Mouse (Mus musculus): Measurements from ENCODE around the gene 2410002F23Rik.
"Not testable (repeated sequence)": the region's sequence is repeated elsewhere in the genome, so short reads cannot be mapped to it uniquely, and the experiment has no call there.

The 2410002F23Rik gene

DNA sequence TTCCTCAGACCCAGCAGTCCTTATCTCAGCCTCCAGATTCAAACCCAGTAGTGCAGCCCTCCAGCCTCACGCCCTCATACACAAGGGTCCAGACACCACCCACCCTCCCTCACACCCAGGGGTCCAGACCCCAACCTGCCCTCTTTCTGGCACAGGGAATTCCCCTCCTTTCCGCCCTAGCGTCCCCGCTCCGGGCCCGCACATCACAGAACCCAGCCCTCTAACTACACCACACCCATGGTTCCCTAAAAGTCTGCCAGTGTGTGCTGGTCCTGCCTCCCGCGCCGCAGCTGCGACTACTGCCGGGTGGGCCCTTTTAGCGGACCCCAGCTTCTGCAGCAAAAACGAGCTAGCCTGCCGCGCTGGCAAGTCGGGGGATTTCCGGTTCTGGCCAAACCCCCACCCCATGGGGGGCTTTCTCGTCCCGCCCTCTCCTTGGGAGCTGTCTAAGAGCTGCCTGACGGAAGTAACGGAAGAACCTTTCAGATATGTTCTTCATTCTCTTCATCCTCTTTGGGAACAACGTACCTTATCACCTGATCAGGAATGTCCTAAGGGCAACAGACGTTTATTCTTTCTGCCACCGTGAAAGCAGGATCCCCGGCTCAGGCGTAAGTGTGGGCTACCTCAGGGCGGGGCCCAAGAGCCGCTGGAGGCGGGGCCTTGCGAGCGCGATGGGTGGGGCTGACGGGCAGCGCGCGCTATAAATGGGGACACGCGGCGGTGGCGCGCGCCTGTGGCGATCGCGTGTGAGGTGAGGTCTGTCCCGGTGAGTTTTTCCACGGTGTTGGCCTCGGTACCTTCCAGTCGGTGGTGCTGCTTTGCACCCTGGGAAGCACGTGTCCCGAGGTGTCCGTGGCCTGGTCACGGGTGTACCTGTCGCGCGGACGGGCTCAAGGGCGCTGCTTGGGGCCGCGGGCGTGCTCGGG, at the start of gene 2410002F23Rik, which contains the start of gene 1700028J19Rik:
TSS of gene 2410002F23Rik (plus strand) at position 668 of the 929 bp plus-strand sequence.
TSS of gene 1700028J19Rik (minus strand) at position 641 of the 929 bp plus-strand sequence.
- peak; percentile 66 to 88 for DNase-seq (ENCODE audit: low read depth in 1 of 2, low spot score in 2 of 2)

DNA sequence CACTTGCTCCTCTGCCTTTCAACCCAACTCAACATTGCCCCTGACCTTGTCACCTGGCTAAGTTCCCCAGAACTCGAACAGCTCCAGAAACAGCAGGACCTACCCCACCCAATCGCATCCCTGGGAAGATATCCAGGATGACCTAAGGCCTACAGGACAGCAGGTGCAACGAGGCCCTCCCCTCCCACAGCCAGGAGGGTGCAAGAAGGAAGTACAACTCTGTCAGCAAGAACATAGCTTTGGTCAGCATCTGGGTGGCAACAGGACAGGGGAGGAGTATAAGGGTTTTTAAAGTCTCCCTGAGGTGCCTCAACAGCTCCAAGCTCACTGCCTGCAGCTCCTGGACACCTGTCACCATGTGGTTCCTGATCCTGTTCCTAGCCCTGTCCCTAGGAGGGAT, 48.6 kb upstream of the 2410002F23Rik start, which contains the start of gene Klk1b3:
TSS of gene Klk1b3 (plus strand) at position 301 of the 400 bp plus-strand sequence.
- DNase-seq (ENCODE audit: low read depth in 1 of 2, low spot score in 2 of 2), result no peak

- DNase-seq (ENCODE audit: low read depth in 1 of 2, low spot score in 2 of 2), result not testable (repeated sequence)
Observed at GRCm38 (mm10) chr7:44207135-44207534, 39.4 kb upstream of the 2410002F23Rik start, which contains the start of gene Klk1b4. Klk1b4 (plus strand) TSS chr7:44207435.

GRCm38 (mm10) chr7:44208307-44208706, 38.2 kb upstream of the 2410002F23Rik start:
- DNase-seq (ENCODE audit: low read depth in 1 of 2, low spot score in 2 of 2), result no peak

GRCm38 (mm10) chr7:44215645-44216044, 30.9 kb upstream of the 2410002F23Rik start, which contains the start of gene Klk1b5:
Klk1b5 (plus strand) TSS chr7:44215945.
- no peak for DNase-seq (ENCODE audit: low read depth in 1 of 2, low spot score in 2 of 2)

GRCm38 (mm10) chr7:44221601-44222000, 24.9 kb upstream of the 2410002F23Rik start:
- not testable (repeated sequence) for DNase-seq (ENCODE audit: low read depth in 1 of 2, low spot score in 2 of 2)

DNA sequence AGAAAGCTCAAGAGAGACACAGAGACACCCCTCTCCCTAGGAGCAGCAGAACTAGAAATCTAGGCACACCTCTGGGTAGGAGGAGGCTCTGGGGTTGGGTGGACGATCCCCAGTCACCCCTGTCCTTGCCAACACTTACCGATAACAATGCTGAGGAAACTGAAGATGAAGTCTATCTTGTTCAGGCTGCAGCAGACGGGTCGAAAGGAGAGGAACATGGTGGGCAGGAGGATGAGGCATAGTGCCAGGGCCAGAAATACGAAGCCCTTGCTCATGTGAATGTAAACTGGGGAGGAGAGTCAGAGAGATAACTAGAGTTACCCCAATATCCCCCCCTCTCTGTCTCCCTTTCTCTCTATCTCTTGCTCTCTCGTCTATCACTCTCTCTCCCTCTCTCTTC, 24.2 kb upstream of the 2410002F23Rik start:
- DNase-seq (ENCODE audit: low read depth in 1 of 2, low spot score in 2 of 2), result not testable (repeated sequence)

DNA sequence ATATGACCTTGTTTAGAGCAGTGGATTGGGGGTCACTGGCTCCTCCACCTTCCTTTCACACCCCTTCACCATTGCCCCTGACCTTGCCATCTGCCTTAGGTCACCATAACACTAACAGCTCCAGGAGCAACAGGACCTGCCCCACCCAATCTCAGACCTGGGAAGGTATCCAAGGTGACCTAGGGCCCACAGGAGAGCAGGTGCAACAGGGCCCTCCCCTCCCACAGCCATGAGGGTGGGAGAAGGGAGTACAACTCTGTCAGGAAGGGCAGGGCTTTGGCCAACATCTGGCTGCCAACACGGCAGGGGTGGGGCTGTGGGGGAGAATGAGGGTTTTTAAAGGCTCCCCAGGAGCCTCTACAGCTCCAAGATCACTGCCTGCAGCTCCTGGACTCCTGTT, 21.4 kb upstream of the 2410002F23Rik start, which contains the start of gene Klk1:
TSS of gene Klk1 (plus strand) at position 285 of the 400 bp plus-strand sequence.
- no peak for DNase-seq (ENCODE audit: low read depth in 1 of 2, low spot score in 2 of 2)

DNA sequence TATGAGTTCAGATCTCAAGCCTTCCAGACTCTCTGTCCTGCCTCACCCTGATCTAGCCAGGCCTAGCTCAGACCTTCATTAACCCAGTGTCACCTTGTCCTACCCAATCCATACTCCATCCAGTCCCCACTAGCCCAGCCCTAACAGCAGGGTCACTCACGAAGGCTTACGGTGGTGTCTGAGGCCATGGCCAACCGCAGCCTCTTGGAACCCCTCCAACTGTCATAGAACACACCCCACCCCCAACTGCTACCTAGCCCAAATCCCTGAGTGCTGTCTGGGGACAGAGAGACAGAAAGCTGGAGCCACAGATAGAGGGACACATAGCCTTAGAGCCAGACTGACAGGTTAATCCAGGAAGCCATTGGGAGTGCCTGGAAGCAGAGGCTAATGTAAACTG, 10.6 kb upstream of the 2410002F23Rik start, which contains the start of gene Gm36864:
TSS of gene Gm36864 (plus strand) at position 269 of the 400 bp plus-strand sequence.
- DNase-seq (ENCODE audit: low read depth in 1 of 2, low spot score in 2 of 2), result no peak

DNA sequence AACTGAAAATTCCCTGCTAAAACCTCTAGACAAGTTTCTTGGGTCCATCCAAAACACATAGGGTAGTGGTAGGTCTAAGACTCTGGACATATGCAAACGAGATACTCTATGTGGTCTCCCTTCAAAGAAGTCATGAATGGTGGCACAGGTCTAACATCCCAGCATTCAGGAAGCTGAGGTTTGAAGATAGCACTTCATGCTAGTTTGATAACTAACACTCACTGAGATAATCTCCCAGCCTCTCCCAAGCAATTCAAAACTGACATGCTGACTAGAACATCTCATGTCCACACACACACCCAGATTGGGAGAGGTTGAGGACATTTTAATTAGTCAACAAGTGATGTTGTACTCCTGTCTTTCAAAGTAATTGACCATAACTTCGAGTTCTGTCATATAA, 6.6 kb upstream of the 2410002F23Rik start:
- no peak for DNase-seq (ENCODE audit: low read depth in 1 of 2, low spot score in 2 of 2)

GRCm38 (mm10) chr7:44240712-44241111, 5.8 kb upstream of the 2410002F23Rik start:
- no peak for DNase-seq (ENCODE audit: low read depth in 1 of 2, low spot score in 2 of 2)

DNA sequence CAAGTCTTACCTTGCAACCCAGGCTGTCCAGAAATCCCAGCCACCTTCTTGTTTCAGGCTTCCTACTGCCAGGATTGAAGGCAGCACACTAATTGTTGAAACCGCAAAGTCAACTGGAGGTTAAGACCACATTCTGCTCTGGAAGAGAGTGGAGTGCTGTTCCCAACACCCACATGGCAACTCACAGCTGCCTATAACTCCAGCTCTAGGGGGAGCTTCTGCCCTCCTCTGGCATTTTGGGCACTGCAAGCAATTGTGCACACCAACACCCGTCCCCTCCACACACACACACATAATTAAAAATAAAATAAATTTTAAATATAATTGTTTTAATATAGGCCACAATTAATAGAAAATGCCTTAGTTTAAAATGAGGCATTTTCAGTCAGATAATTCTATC, 5.4 kb upstream of the 2410002F23Rik start:
- DNase-seq (ENCODE audit: low read depth in 1 of 2, low spot score in 2 of 2), result no peak

GRCm38 (mm10) chr7:44244080-44244479, 2.4 kb upstream of the 2410002F23Rik start:
- DNase-seq (ENCODE audit: low read depth in 1 of 2, low spot score in 2 of 2), result no peak

- peak in 1 of 2 experiments; percentile 7 for DNase-seq (ENCODE audit: low read depth in 1 of 2, low spot score in 2 of 2)
Observed at GRCm38 (mm10) chr7:44246984-44247470, 505 bp downstream of the 2410002F23Rik start.

DNA sequence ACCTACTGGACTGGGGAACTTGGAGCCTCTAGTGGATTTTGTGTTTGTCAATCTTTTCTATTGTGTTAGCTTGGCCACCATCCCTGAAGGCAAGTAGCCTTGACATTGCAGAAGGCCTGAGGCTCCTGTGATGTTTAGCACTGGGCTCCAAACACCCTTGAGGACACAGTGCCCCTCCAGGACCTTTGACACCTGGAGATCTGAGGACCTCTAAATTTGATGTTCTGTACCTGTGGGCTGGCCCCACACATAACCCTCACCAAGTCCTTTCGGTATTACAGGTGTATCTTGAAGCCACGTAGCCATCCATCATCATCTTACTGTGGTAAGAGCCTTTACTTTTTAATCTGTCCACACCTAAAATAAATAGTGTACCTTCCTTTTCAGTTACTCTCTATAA, 1.4 kb downstream of the 2410002F23Rik start:
- no peak for DNase-seq (ENCODE audit: low read depth in 1 of 2, low spot score in 2 of 2)

GRCm38 (mm10) chr7:44249248-44249647, 2.7 kb downstream of the 2410002F23Rik start:
- no peak for DNase-seq (ENCODE audit: low read depth in 1 of 2, low spot score in 2 of 2)

- not testable (repeated sequence) for DNase-seq (ENCODE audit: low read depth in 1 of 2, low spot score in 2 of 2)
Observed at GRCm38 (mm10) chr7:44250732-44251275, 4.3 kb downstream of the 2410002F23Rik start.

DNA sequence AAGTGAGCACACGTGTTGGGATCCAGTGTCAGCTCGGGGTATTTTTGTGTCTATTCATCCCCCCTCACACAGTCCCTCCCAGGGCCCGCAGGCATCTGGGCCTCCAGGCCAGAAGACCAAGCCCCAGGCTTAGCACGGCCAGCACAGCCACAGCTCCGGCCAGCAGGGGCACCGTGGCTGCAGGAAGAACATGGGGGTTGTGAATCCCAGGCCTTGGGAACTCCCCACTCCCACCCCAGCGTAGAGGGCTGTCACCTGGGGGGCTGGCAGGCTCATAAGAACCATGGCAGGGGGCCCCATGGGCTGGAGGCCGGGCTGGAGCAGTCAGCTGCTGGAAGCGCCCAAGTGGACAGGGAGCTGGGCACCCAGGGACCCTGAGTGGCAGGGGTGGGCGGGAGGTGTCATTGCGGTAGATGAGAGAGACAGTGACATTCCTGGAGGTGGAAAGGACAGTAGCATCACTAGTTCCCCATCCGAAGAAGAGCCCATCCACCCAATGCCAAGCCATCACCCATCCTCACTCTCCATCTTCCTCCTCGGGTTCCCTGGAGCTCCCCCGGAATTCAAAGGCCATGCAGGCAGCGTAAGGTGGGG, 6.6 kb downstream of the 2410002F23Rik start:
- DNase-seq (ENCODE audit: low read depth in 1 of 2, low spot score in 2 of 2), result no peak

- DNase-seq (ENCODE audit: low read depth in 1 of 2, low spot score in 2 of 2), result no peak
Observed at GRCm38 (mm10) chr7:44254930-44255329, 8.4 kb downstream of the 2410002F23Rik start.

DNA sequence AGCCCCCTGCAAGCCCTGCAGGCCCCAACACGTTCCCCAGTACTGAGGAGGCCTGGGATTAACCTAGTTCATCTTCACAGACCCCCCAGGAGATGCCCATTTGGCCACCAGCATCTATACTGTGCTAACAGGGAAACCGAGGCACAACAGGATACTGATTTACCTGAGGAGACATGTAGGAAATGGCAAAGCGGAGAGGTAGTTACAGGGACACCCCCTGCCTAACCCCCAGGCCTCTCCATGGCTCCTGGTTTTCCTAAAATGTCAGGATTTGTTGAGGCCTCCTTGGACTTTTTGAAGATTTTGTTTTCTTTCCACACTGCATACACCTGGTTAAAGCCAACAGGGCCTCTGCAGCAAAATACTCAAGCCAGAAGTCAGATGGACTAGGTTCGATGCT, 10.8 kb downstream of the 2410002F23Rik start, which contains the start of gene Acp4:
TSS of gene Acp4 (minus strand) at position 101 of the 400 bp plus-strand sequence.
- DNase-seq (ENCODE audit: low read depth in 1 of 2, low spot score in 2 of 2), result no peak

DNA sequence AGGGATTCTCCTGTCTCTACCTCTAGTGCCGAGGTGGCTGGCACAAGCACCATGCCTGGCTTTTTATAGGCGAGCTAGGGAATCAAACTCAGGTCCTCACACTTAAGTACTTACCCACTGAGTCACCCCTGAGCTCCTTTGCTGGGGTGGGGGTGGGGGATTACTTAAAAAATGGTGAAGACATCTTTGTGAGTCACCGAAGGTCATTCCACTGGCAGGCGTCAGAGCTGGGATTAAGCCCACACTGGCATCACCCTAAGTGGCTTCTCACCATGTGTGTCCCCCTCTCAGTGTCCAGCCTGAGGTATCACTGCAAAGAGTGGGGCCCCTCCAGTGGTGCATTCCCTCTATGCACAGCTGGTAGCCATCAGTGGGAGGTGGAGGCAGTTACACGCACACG, 13.9 kb downstream of the 2410002F23Rik start:
- DNase-seq (ENCODE audit: low read depth in 1 of 2, low spot score in 2 of 2), result no peak

All from monocyte, adult 2 months (primary cell).